ENCODE assay signal across 14 mouse cellular contexts in genomic region chr8:95205946-95206345, GRCm38 (mm10). TPM values are rescaled to one million over a fixed set of nuclear protein-coding genes. Genes with fewer than 3 reads are reported as not detected.
A peak's percentile ranks its signal among the peaks of the same experiment; 100 is the strongest.
DNase-seq lines count a peak whose midpoint lies in the region; ATAC-seq and TF ChIP-seq lines count a peak whose summit lies in the region.
"Had no signal": no experiment of that assay in that cellular context is flagged by ENCODE, and none has a peak within 500 bp of the region (broad histone marks: within the 10 kb centered on the region; RNA-seq: fewer than 3 reads in every experiment).

No protein-coding gene starts in this region.

- no peak overlapping the region for H3K4me2 ChIP-seq in kidney, postnatal 0 days (ENCODE audit: low read length)
- H3K4me2 ChIP-seq in hindbrain, embryonic 13.5 days = no peak overlapping the region
- no peak overlapping the region for H3K4me2 ChIP-seq in neural tube, embryonic 11.5 days (ENCODE audit: low read depth)
- H3K4me2 ChIP-seq: limb, embryonic 15.5 days; stomach, embryonic 15.5 days had no signal

- no peak overlapping the region for H3K27ac ChIP-seq in kidney, postnatal 0 days
- H3K27ac ChIP-seq in hindbrain, embryonic 13.5 days = peak overlapping the region; percentile 89
- H3K27ac ChIP-seq in neural tube, embryonic 11.5 days (ENCODE audit: low read depth, low read length) = peak overlapping the region; percentile 39; the same call in 1 of the 2 replicates
- no peak overlapping the region for H3K27ac ChIP-seq in cerebellum, adult 2 months (ENCODE audit: insufficient read depth, low read length)
- H3K27ac ChIP-seq: limb, embryonic 15.5 days; stomach, embryonic 15.5 days had no signal

- no peak overlapping the region for H3K9ac ChIP-seq in kidney, postnatal 0 days (ENCODE audit: low read depth, low read length)
- H3K9ac ChIP-seq in hindbrain, embryonic 13.5 days = no peak overlapping the region
- H3K9ac ChIP-seq in neural tube, embryonic 11.5 days (ENCODE audit: low read length) = no peak overlapping the region
- H3K9ac ChIP-seq: limb, embryonic 15.5 days; stomach, embryonic 15.5 days had no signal

- no peak for TF ChIP-seq POLR2A in cerebellum, adult 2 months (IDR thresholded peaks at IDR 0.05; ENCODE audit: borderline replicate concordance, insufficient read depth, low read length)

- H3K9me3 ChIP-seq in kidney, postnatal 0 days (replicated peaks; ENCODE audit: low read length) = no peaks in the 10 kb centered on the region
- no peaks in the 10 kb centered on the region for H3K9me3 ChIP-seq in hindbrain, embryonic 13.5 days
- H3K9me3 ChIP-seq in neural tube, embryonic 11.5 days (ENCODE audit: control insufficient read depth, low read length) = no peaks in the 10 kb centered on the region
- H3K9me3 ChIP-seq: limb, embryonic 15.5 days; stomach, embryonic 15.5 days had no signal

- H3K4me1 ChIP-seq in kidney, postnatal 0 days (replicated peaks; ENCODE audit: insufficient read depth, low read length) = peaks cover 6% of the 10 kb centered on the region; the same call in 1 of the 2 replicates
- H3K4me1 ChIP-seq in hindbrain, embryonic 13.5 days (replicated peaks) = peaks cover 44% of the 10 kb centered on the region
- peaks cover 7% of the 10 kb centered on the region; the same call in 1 of the 2 replicates for H3K4me1 ChIP-seq in neural tube, embryonic 11.5 days (ENCODE audit: control insufficient read depth, insufficient read depth, low read length)
- H3K4me1 ChIP-seq in cerebellum, adult 2 months (ENCODE audit: control insufficient read depth, insufficient read depth, low read length) = no peaks in the 10 kb centered on the region

- peak; percentile 81 to 85 for DNase-seq in adrenal gland, adult (ENCODE audit: inconsistent age in 2 of 2, low spot score in 1 of 2)
- no peak for DNase-seq in adrenal gland, adult 18-20 months (ENCODE audit: low spot score in 2 of 2)
- peak; percentile 63 for DNase-seq in kidney, postnatal 0 days (ENCODE audit: low spot score)
- no peak for DNase-seq in kidney, postnatal 25 days
- peak; percentile 73 for DNase-seq in neural tube, embryonic 11.5 days (ENCODE audit: low spot score)
- no peak for DNase-seq in cerebellum, adult 2 months
- DNase-seq: cerebellum, adult 18-20 months; gastrocnemius, postnatal 14 days; kidney, adult 9 months had no signal

- WGBS in kidney, postnatal 0 days = 12% methylated on average over 8 of the region's 8 CpGs
- WGBS in hindbrain, embryonic 13.5 days = 11% methylated on average over 8 of the region's 8 CpGs
- WGBS in neural tube, embryonic 11.5 days = 18% methylated on average over 8 of the region's 8 CpGs
- WGBS in cerebellum, adult 2 months = 53% methylated on average over 8 of the region's 8 CpGs

- TF ChIP-seq CTCF in kidney, postnatal 0 days (IDR thresholded peaks at IDR 0.05; ENCODE audit: low read depth) = no peak
- TF ChIP-seq CTCF in cerebellum, adult 2 months (IDR thresholded peaks at IDR 0.05; ENCODE audit: borderline replicate concordance, insufficient read depth, low read depth, low read length) = no peak

- H3K4me3 ChIP-seq in kidney, postnatal 0 days (replicated peaks; ENCODE audit: low read depth, low read length) = no peak overlapping the region
- H3K4me3 ChIP-seq in hindbrain, embryonic 13.5 days = no peak overlapping the region
- no peak overlapping the region for H3K4me3 ChIP-seq in neural tube, embryonic 11.5 days (ENCODE audit: low read depth, low read length)
- no peak overlapping the region for H3K4me3 ChIP-seq in cerebellum, adult 2 months (replicated peaks; ENCODE audit: insufficient read depth, low read depth, low read length)
- H3K4me3 ChIP-seq: limb, embryonic 15.5 days; stomach, embryonic 15.5 days had no signal

- ATAC-seq in kidney, postnatal 0 days (replicated peaks; ENCODE audit: low FRiP score, low read depth) = no peak
- peak; percentile 78 for ATAC-seq in hindbrain, embryonic 13.5 days (ENCODE audit: low FRiP score)
- ATAC-seq in neural tube, embryonic 11.5 days (ENCODE audit: insufficient read depth, low FRiP score, low TSS enrichment) = peak; percentile 46; the same call in 1 of the 2 replicates
- no peak for ATAC-seq in megakaryocyte-erythroid progenitor cell, adult 5-6 weeks (replicated peaks; ENCODE audit: low FRiP score, low TSS enrichment, poor library complexity, severe bottlenecking)
- ATAC-seq: lung, postnatal 0 days had no signal

- no peaks in the 10 kb centered on the region for H3K27me3 ChIP-seq in kidney, postnatal 0 days (ENCODE audit: insufficient read depth, low read length)
- no peaks in the 10 kb centered on the region for H3K27me3 ChIP-seq in hindbrain, embryonic 13.5 days
- H3K27me3 ChIP-seq in neural tube, embryonic 11.5 days (ENCODE audit: control insufficient read depth, insufficient read depth, low read length) = no peaks in the 10 kb centered on the region
- no peaks in the 10 kb centered on the region for H3K27me3 ChIP-seq in cerebellum, adult 2 months (ENCODE audit: control insufficient read depth, insufficient read depth, low read length)
- H3K27me3 ChIP-seq: limb, embryonic 15.5 days; stomach, embryonic 15.5 days had no signal

- H3K36me3 ChIP-seq in kidney, postnatal 0 days (ENCODE audit: insufficient read depth, low read length) = no peaks in the 10 kb centered on the region
- no peaks in the 10 kb centered on the region for H3K36me3 ChIP-seq in hindbrain, embryonic 13.5 days
- H3K36me3 ChIP-seq in neural tube, embryonic 11.5 days (ENCODE audit: control insufficient read depth, insufficient read depth, low read length) = no peaks in the 10 kb centered on the region
- H3K36me3 ChIP-seq: limb, embryonic 15.5 days; stomach, embryonic 15.5 days had no signal

RNA-seq across cellular contexts. Expression of gene Kifc3, which starts 3.3 kb away (rescaled TPM):
- total RNA-seq in adrenal gland, adult 18-20 months (2021) = 100 to 1,000 TPM; 133 to 161 TPM
- 41.2 and 46.2 TPM in 2 replicates for polyA plus RNA-seq in kidney, postnatal 0 days (2015; fragmentation: Nextera tagmentation; extraction: Ambion mirVana)
- 16.5 and 20.2 TPM in 2 replicates for polyA plus RNA-seq in hindbrain, embryonic 13.5 days (2015; fragmentation: Nextera tagmentation; extraction: Ambion mirVana)
- polyA plus RNA-seq in neural tube, embryonic 11.5 days (2014; fragmentation: Nextera tagmentation; extraction: Ambion mirVana) = 6.3 and 7.4 TPM in 2 replicates
- 49.9 and 56.8 TPM in 2 replicates for polyA plus RNA-seq in cerebellum, adult 2 months (2012; rRNA removed)
- 0.99 TPM in 1 of 2 replicates, not detected in the other for total RNA-seq in megakaryocyte-erythroid progenitor cell, adult 5-6 weeks (2014; fragmentation: Nextera tagmentation)
- total RNA-seq in megakaryocyte-erythroid progenitor cell, adult 5-6 weeks (2017) = 0.61 and 1.4 TPM in 2 replicates

Comparison
In these comparisons a context has a peak if more than half of its experiments do, and no peak if none do; other contexts are left out.
1. DNase-seq: peak in adrenal gland, adult (2 of 2), kidney, postnatal 0 days (single experiment) and neural tube, embryonic 11.5 days (single experiment); none in adrenal gland, adult 18-20 months (0 of 2), kidney, postnatal 25 days (0 of 2) and cerebellum, adult 2 months (0 of 2).
2. ATAC-seq: peak in hindbrain, embryonic 13.5 days (single experiment) and neural tube, embryonic 11.5 days (single experiment); none in kidney, postnatal 0 days (single experiment) and megakaryocyte-erythroid progenitor cell, adult 5-6 weeks (single experiment).
3. H3K27ac ChIP-seq: peak in hindbrain, embryonic 13.5 days (single experiment) and neural tube, embryonic 11.5 days (single experiment); none in kidney, postnatal 0 days (single experiment) and cerebellum, adult 2 months (single experiment).